Mouse (Mus musculus) hematopoietic multipotent progenitor cell, adult 10-12 weeks (in vitro differentiated cells): ENCODE data around the gene Tceal8. TPM values are rescaled to one million over a fixed set of nuclear protein-coding genes. Genes with fewer than 3 reads are reported as not detected.

Experiments
- polyA plus RNA-seq: library from polyadenylated mRNA; stranded (reverse); fragments of >175 nt; gene quantifications from 2 replicates; pipeline ENCODE4 v1.2.3, GENCODE M21; 2012; ENCODE audit warnings: low replicate concordance

Gene Tceal8
- polyA plus RNA-seq, result 0.14 and 4.2 TPM in 2 replicates

GRCm38 (mm10) chrX:136172118-136172551 lies at the start of gene Tceal8:
Gene Tceal8, minus strand, starts transcription at chrX:136172342.

GRCm38 (mm10) chrX:136214729-136215677 lies 42.9 kb upstream of the Tceal8 start, which contains the start of the genes Tceal7 and Bex1:
Gene Tceal7, plus strand, starts transcription at chrX:136214779.
Gene Bex1, minus strand, starts transcription at chrX:136215513.

GRCm38 (mm10) chrX:136203664-136204066 lies 31.5 kb upstream of the Tceal8 start, which contains the start of gene Tceal5:
Gene Tceal5, minus strand, starts transcription at chrX:136203876.

GRCm38 (mm10) chrX:136138827-136139639 lies 33.1 kb downstream of the Tceal8 start, which contains the start of gene Bex4:
Gene Bex4, plus strand, starts transcription at chrX:136138996.

Other genes starting within 250 kb of the Tceal8 start
- gene Arxes2, start 178.5 kb downstream of the Tceal8 start, polyA plus RNA-seq, result 1.3 and 1.8 TPM in 2 replicates
- not detected in 2 replicates for gene Arxes1, start 139.0 kb downstream of the Tceal8 start, polyA plus RNA-seq
- gene Bex2, start 104.1 kb downstream of the Tceal8 start, polyA plus RNA-seq, result 0.54 and 0.74 TPM in 2 replicates
- not detected in 2 replicates for gene Nxf3, start 87.1 kb downstream of the Tceal8 start, polyA plus RNA-seq
- 0.36 and 3.0 TPM in 2 replicates for gene Bex4, start 33.3 kb downstream of the Tceal8 start, polyA plus RNA-seq
- 0.28 TPM in 1 of 2 replicates, not detected in the other for gene Tceal5, start 31.5 kb upstream of the Tceal8 start, polyA plus RNA-seq
- not detected in 2 replicates for gene Tceal7, start 42.4 kb upstream of the Tceal8 start, polyA plus RNA-seq
- gene Bex1, start 43.2 kb upstream of the Tceal8 start, polyA plus RNA-seq, result 0.41 and 0.52 TPM in 2 replicates
- 17.3 and 33.5 TPM in 2 replicates for gene Tceal9, start 72.7 kb upstream of the Tceal8 start, polyA plus RNA-seq
- 68.8 and 86.7 TPM in 2 replicates for gene Bex3, start 97.9 kb upstream of the Tceal8 start, polyA plus RNA-seq